Mouse (Mus musculus) embryonic fibroblast, embryonic 13.5 days (primary cell): ENCODE results near the gene Tnfsf9. TPM values are rescaled to one million over a fixed set of nuclear protein-coding genes. Genes with fewer than 3 reads are reported as not detected.
"Not testable (repeated sequence)": the region's sequence is repeated elsewhere in the genome, so short reads cannot be mapped to it uniquely, and the experiment has no call there.

ENCODE experiments used
- H3K27ac ChIP-seq: 2 replicates; pipeline ENCODE4 v1.5.1; 2012; ENCODE audit warnings: low read length, control low read depth, inconsistent platforms; ENCODE audit not compliant: insufficient read depth
- H3K4me1 ChIP-seq: 2 replicates; pipeline ENCODE4 v1.6.1; 2011; ENCODE audit warnings: low read length; ENCODE audit not compliant: control insufficient read depth, insufficient read depth
- H3K4me3 ChIP-seq: 2 replicates; pipeline ENCODE4 v1.5.1; 2011; ENCODE audit warnings: mild to moderate bottlenecking, control low read depth, low read length; ENCODE audit not compliant: insufficient read depth
- CTCF ChIP-seq: IDR thresholded peaks from 2 replicates; pipeline ENCODE4 v1.5.1; 2011; ENCODE audit warnings: mild to moderate bottlenecking, control low read depth, low read length, moderate library complexity, borderline replicate concordance; ENCODE audit not compliant: insufficient read depth
- POLR2A ChIP-seq: IDR thresholded peaks from 2 replicates; pipeline ENCODE4 v1.6.1; 2011; ENCODE audit warnings: low read depth, mild to moderate bottlenecking, control low read depth, low read length, moderate library complexity
- polyA plus RNA-seq: library from polyadenylated mRNA; stranded (reverse); fragments of >200 nt; gene quantifications from 2 replicates; pipeline ENCODE4 v1.2.4, GENCODE M21; 2011; ENCODE audit warnings: low read depth; ENCODE audit not compliant: missing spikeins, insufficient read length

Gene Tnfsf9
- polyA plus RNA-seq, 1 experiment: 4.3 TPM

GRCm38 (mm10) chr17:57124792-57125191 lies 19.7 kb downstream of the Tnfsf9 start:
- Histone ChIP-seq H3K27ac (no peak overlapping the region), H3K4me3 (no peak overlapping the region), H3K4me1 (no peaks in the 10 kb centered on the region)
- TF ChIP-seq CTCF (no peak), POLR2A (no peak)

- TF ChIP-seq CTCF: no peak
- TF ChIP-seq POLR2A: no peak
- no peaks in the 10 kb centered on the region for H3K4me1 ChIP-seq
- H3K27ac ChIP-seq: no peak overlapping the region
These were observed 20.9 kb downstream of the Tnfsf9 start for GRCm38 (mm10) chr17:57125853-57126622.

GRCm38 (mm10) chr17:57131793-57132192 lies 26.7 kb downstream of the Tnfsf9 start:
- Histone ChIP-seq H3K4me3 (no peak overlapping the region), H3K27ac (no peak overlapping the region), H3K4me1 (no peaks in the 10 kb centered on the region)
- TF ChIP-seq POLR2A: no peak
- no peak for TF ChIP-seq CTCF

More at GRCm38 (mm10) chr17:57125853-57126622, 20.9 kb downstream of the Tnfsf9 start:
- no peak overlapping the region for H3K4me3 ChIP-seq

GRCm38 (mm10) chr17:57134021-57134420 lies 28.9 kb downstream of the Tnfsf9 start:
- not testable (repeated sequence) for H3K27ac ChIP-seq, H3K4me1 ChIP-seq, H3K4me3 ChIP-seq

- Histone ChIP-seq H3K4me3 (no peak overlapping the region), H3K27ac (no peak overlapping the region), H3K4me1 (no peaks in the 10 kb centered on the region)
- TF ChIP-seq POLR2A (no peak), CTCF (no peak)
These were observed 29.6 kb downstream of the Tnfsf9 start for GRCm38 (mm10) chr17:57134693-57135092.

- no peaks in the 10 kb centered on the region for H3K4me1 ChIP-seq
- no peak overlapping the region for H3K27ac ChIP-seq
- no peak overlapping the region for H3K4me3 ChIP-seq
- TF ChIP-seq CTCF: no peak
- no peak for TF ChIP-seq POLR2A
These were observed 30.5 kb downstream of the Tnfsf9 start for GRCm38 (mm10) chr17:57135635-57136034.

GRCm38 (mm10) chr17:57138676-57139075 lies 33.6 kb downstream of the Tnfsf9 start:
- TF ChIP-seq POLR2A (no peak), CTCF (no peak)
- no peaks in the 10 kb centered on the region for H3K4me1 ChIP-seq

GRCm38 (mm10) chr17:57139708-57140107 lies 34.6 kb downstream of the Tnfsf9 start:
- H3K27ac ChIP-seq: no peak overlapping the region
- H3K4me1 ChIP-seq: no peaks in the 10 kb centered on the region
- no peak overlapping the region for H3K4me3 ChIP-seq
- TF ChIP-seq CTCF (no peak), POLR2A (no peak)

More at GRCm38 (mm10) chr17:57138676-57139075, 33.6 kb downstream of the Tnfsf9 start:
- Histone ChIP-seq H3K27ac (no peak overlapping the region), H3K4me3 (no peak overlapping the region)

GRCm38 (mm10) chr17:57143704-57144103 lies 38.6 kb downstream of the Tnfsf9 start:
- TF ChIP-seq POLR2A (no peak), CTCF (no peak)
- no peak overlapping the region for H3K4me3 ChIP-seq
- no peaks in the 10 kb centered on the region for H3K4me1 ChIP-seq
- no peak overlapping the region for H3K27ac ChIP-seq

GRCm38 (mm10) chr17:57145115-57145514 lies 40.0 kb downstream of the Tnfsf9 start:
- H3K4me3 ChIP-seq: no peak overlapping the region
- H3K27ac ChIP-seq: no peak overlapping the region
- TF ChIP-seq POLR2A (no peak), CTCF (no peak)

GRCm38 (mm10) chr17:57148343-57148742 lies 43.2 kb downstream of the Tnfsf9 start:
- Histone ChIP-seq H3K4me1 (no peaks in the 10 kb centered on the region), H3K27ac (no peak overlapping the region), H3K4me3 (no peak overlapping the region)
- TF ChIP-seq CTCF: no peak
- TF ChIP-seq POLR2A: no peak

More at GRCm38 (mm10) chr17:57145115-57145514, 40.0 kb downstream of the Tnfsf9 start:
- H3K4me1 ChIP-seq: no peaks in the 10 kb centered on the region
